Mouse (Mus musculus) bone marrow macrophage, adult 2 months (primary cell): Measurements from ENCODE around the gene Kdelc1.

Source experiments
- CTCF ChIP-seq: IDR thresholded peaks from 2 replicates; pipeline ENCODE4 v1.5.1; 2012; ENCODE audit warnings: low read depth, mild to moderate bottlenecking, low read length, moderate library complexity
- POLR2A ChIP-seq: IDR thresholded peaks from 2 replicates; pipeline ENCODE4 v1.6.1; 2012; ENCODE audit warnings: mild to moderate bottlenecking, low read depth, low read length, borderline replicate concordance

- TF ChIP-seq CTCF = no peak
- no peak for TF ChIP-seq POLR2A
Observed at GRCm38 (mm10) chr1:44122256-44122655, 3.6 kb upstream of the Kdelc1 start.
